Mouse (Mus musculus): ENCODE measurements around the gene Fitm2. TPM values are rescaled to one million over a fixed set of nuclear protein-coding genes. Genes with fewer than 3 reads are reported as not detected.

Fitm2 gene
- polyA plus RNA-seq, 1 experiment from 2014 or later: 9.3 TPM

GRCm38 (mm10) chr2:163443543-163443942 lies 28.9 kb downstream of the Fitm2 start:
- Histone ChIP-seq H3K27me3 (ENCODE audit: control insufficient read depth, insufficient read depth, low read length) (peaks cover 6% of the 10 kb centered on the region), H3K9ac (ENCODE audit: low read depth, low read length) (no peak overlapping the region), H3K9me3 (ENCODE audit: control insufficient read depth, low read length) (no peaks in the 10 kb centered on the region), H3K27ac (ENCODE audit: low read depth, low read length) (no peak overlapping the region), H3K4me1 (ENCODE audit: control insufficient read depth, insufficient read depth, low read length) (0 out of 2 replicates have a peak, but pooled peaks cover under 1% of the 10 kb centered on the region), H3K4me2 (replicated peaks; ENCODE audit: low read depth, low read length) (no peak overlapping the region), H3K4me3 (ENCODE audit: low read length) (no peak overlapping the region), H3K36me3 (ENCODE audit: control insufficient read depth, insufficient read depth, low read length) (no peaks in the 10 kb centered on the region)
- ATAC-seq (ENCODE audit: low FRiP score, low TSS enrichment): no peak
- WGBS: 64% methylated on average over 6 of the region's 6 CpGs

GRCm38 (mm10) chr2:163439488-163439887 lies 32.9 kb downstream of the Fitm2 start:
- 75% methylated on average over 1 of the region's 1 CpGs for WGBS
- Histone ChIP-seq H3K4me1 (ENCODE audit: control insufficient read depth, insufficient read depth, low read length) (0 out of 2 replicates have a peak, but pooled peaks cover 6% of the 10 kb centered on the region), H3K36me3 (ENCODE audit: control insufficient read depth, insufficient read depth, low read length) (no peaks in the 10 kb centered on the region), H3K4me3 (ENCODE audit: low read length) (no peak overlapping the region), H3K27me3 (ENCODE audit: control insufficient read depth, insufficient read depth, low read length) (peaks cover 11% of the 10 kb centered on the region), H3K9ac (ENCODE audit: low read depth, low read length) (no peak overlapping the region), H3K9me3 (ENCODE audit: control insufficient read depth, low read length) (no peaks in the 10 kb centered on the region), H3K27ac (ENCODE audit: low read depth, low read length) (no peak overlapping the region), H3K4me2 (replicated peaks; ENCODE audit: low read depth, low read length) (no peak overlapping the region)
- no peak for ATAC-seq (ENCODE audit: low FRiP score, low TSS enrichment)

GRCm38 (mm10) chr2:163438619-163439451 lies 33.6 kb downstream of the Fitm2 start:
- no peaks in the 10 kb centered on the region for H3K9me3 ChIP-seq (ENCODE audit: control insufficient read depth, low read length)
- H3K36me3 ChIP-seq (ENCODE audit: control insufficient read depth, insufficient read depth, low read length): no peaks in the 10 kb centered on the region
- 3% methylated on average over 30 of the region's 30 CpGs for WGBS
- H3K9ac ChIP-seq (ENCODE audit: low read depth, low read length): no peak overlapping the region
- H3K27me3 ChIP-seq (ENCODE audit: control insufficient read depth, insufficient read depth, low read length): peaks cover 11% of the 10 kb centered on the region
- ATAC-seq (ENCODE audit: low FRiP score, low TSS enrichment): peak; percentile 57; the same call in 1 of the 2 replicates
- no peak overlapping the region for H3K27ac ChIP-seq (ENCODE audit: low read depth, low read length)
- 0 out of 2 replicates have a peak, but pooled peaks cover 6% of the 10 kb centered on the region for H3K4me1 ChIP-seq (ENCODE audit: control insufficient read depth, insufficient read depth, low read length)
- peak overlapping the region; percentile 36 for H3K4me3 ChIP-seq (ENCODE audit: low read length)
- peak overlapping the region; percentile 46 for H3K4me2 ChIP-seq (replicated peaks; ENCODE audit: low read depth, low read length)

GRCm38 (mm10) chr2:163438246-163438618 lies 34.2 kb downstream of the Fitm2 start, which contains the start of gene Gdap1l1:
TSS of gene Gdap1l1 (plus strand) at chr2:163438476.
- H3K27ac ChIP-seq (ENCODE audit: low read depth, low read length): no peak within 1 kb of the TSS
- ATAC-seq (ENCODE audit: low FRiP score, low TSS enrichment): no peak
- peak within 1 kb of the TSS; percentile 46 for H3K4me2 ChIP-seq (replicated peaks; ENCODE audit: low read depth, low read length)
- 0 out of 2 replicates have a peak, but pooled peaks cover 6% of the 10 kb centered on the region for H3K4me1 ChIP-seq (ENCODE audit: control insufficient read depth, insufficient read depth, low read length)
- 1% methylated on average over 12 of the region's 18 CpGs for WGBS
- peak within 1 kb of the TSS; percentile 36 for H3K4me3 ChIP-seq (ENCODE audit: low read length)
- H3K36me3 ChIP-seq (ENCODE audit: control insufficient read depth, insufficient read depth, low read length): no peaks in the 10 kb centered on the region
- H3K9me3 ChIP-seq (ENCODE audit: control insufficient read depth, low read length): no peaks in the 10 kb centered on the region
- peaks cover 11% of the 10 kb centered on the region for H3K27me3 ChIP-seq (ENCODE audit: control insufficient read depth, insufficient read depth, low read length)
- H3K9ac ChIP-seq (ENCODE audit: low read depth, low read length): no peak within 1 kb of the TSS

GRCm38 (mm10) chr2:163437800-163438199 lies 34.6 kb downstream of the Fitm2 start:
- H3K9ac ChIP-seq (ENCODE audit: low read depth, low read length): no peak overlapping the region
- H3K36me3 ChIP-seq (ENCODE audit: control insufficient read depth, insufficient read depth, low read length): no peaks in the 10 kb centered on the region
- ATAC-seq (ENCODE audit: low FRiP score, low TSS enrichment): no peak
- H3K4me1 ChIP-seq (ENCODE audit: control insufficient read depth, insufficient read depth, low read length): 0 out of 2 replicates have a peak, but pooled peaks cover 6% of the 10 kb centered on the region
- WGBS: 42% methylated on average over 4 of the region's 4 CpGs
- H3K4me3 ChIP-seq (ENCODE audit: low read length): no peak overlapping the region
- no peaks in the 10 kb centered on the region for H3K9me3 ChIP-seq (ENCODE audit: control insufficient read depth, low read length)
- H3K27ac ChIP-seq (ENCODE audit: low read depth, low read length): no peak overlapping the region
- H3K27me3 ChIP-seq (ENCODE audit: control insufficient read depth, insufficient read depth, low read length): peaks cover 11% of the 10 kb centered on the region
- H3K4me2 ChIP-seq (replicated peaks; ENCODE audit: low read depth, low read length): no peak overlapping the region

GRCm38 (mm10) chr2:163433971-163434370 lies 38.5 kb downstream of the Fitm2 start:
- H3K4me3 ChIP-seq (ENCODE audit: low read length): no peak overlapping the region
- no peak overlapping the region for H3K9ac ChIP-seq (ENCODE audit: low read depth, low read length)
- ATAC-seq (ENCODE audit: low FRiP score, low TSS enrichment): no peak
- WGBS: 30% methylated on average over 4 of the region's 4 CpGs
- no peaks in the 10 kb centered on the region for H3K36me3 ChIP-seq (ENCODE audit: control insufficient read depth, insufficient read depth, low read length)
- H3K27ac ChIP-seq (ENCODE audit: low read depth, low read length): no peak overlapping the region
- H3K9me3 ChIP-seq (ENCODE audit: control insufficient read depth, low read length): no peaks in the 10 kb centered on the region
- H3K4me1 ChIP-seq (ENCODE audit: control insufficient read depth, insufficient read depth, low read length): 0 out of 2 replicates have a peak, but pooled peaks cover 6% of the 10 kb centered on the region
- H3K4me2 ChIP-seq (replicated peaks; ENCODE audit: low read depth, low read length): no peak overlapping the region
- peaks cover 9% of the 10 kb centered on the region for H3K27me3 ChIP-seq (ENCODE audit: control insufficient read depth, insufficient read depth, low read length)

- Histone ChIP-seq H3K27me3 (ENCODE audit: control insufficient read depth, insufficient read depth, low read length) (no peaks in the 10 kb centered on the region), H3K9me3 (ENCODE audit: control insufficient read depth, low read length) (no peaks in the 10 kb centered on the region), H3K36me3 (ENCODE audit: control insufficient read depth, insufficient read depth, low read length) (no peaks in the 10 kb centered on the region), H3K4me1 (ENCODE audit: control insufficient read depth, insufficient read depth, low read length) (no peaks in the 10 kb centered on the region), H3K4me2 (replicated peaks; ENCODE audit: low read depth, low read length) (no peak overlapping the region), H3K9ac (ENCODE audit: low read depth, low read length) (no peak overlapping the region), H3K27ac (ENCODE audit: low read depth, low read length) (no peak overlapping the region), H3K4me3 (ENCODE audit: low read length) (no peak overlapping the region)
- WGBS: 79% methylated on average over 9 of the region's 9 CpGs
- no peak for ATAC-seq (ENCODE audit: low FRiP score, low TSS enrichment)
These were observed 41.1 kb downstream of the Fitm2 start for GRCm38 (mm10) chr2:163431289-163431688.

GRCm38 (mm10) chr2:163428346-163429011 lies 44.0 kb downstream of the Fitm2 start:
- Histone ChIP-seq H3K27me3 (ENCODE audit: control insufficient read depth, insufficient read depth, low read length) (no peaks in the 10 kb centered on the region), H3K4me3 (ENCODE audit: low read length) (no peak overlapping the region), H3K27ac (ENCODE audit: low read depth, low read length) (no peak overlapping the region), H3K4me2 (replicated peaks; ENCODE audit: low read depth, low read length) (no peak overlapping the region), H3K36me3 (ENCODE audit: control insufficient read depth, insufficient read depth, low read length) (no peaks in the 10 kb centered on the region), H3K9ac (ENCODE audit: low read depth, low read length) (no peak overlapping the region), H3K4me1 (ENCODE audit: control insufficient read depth, insufficient read depth, low read length) (no peaks in the 10 kb centered on the region), H3K9me3 (ENCODE audit: control insufficient read depth, low read length) (no peaks in the 10 kb centered on the region)
- WGBS: 34% methylated on average over 4 of the region's 4 CpGs
- no peak for ATAC-seq (ENCODE audit: low FRiP score, low TSS enrichment)

GRCm38 (mm10) chr2:163424597-163424996 lies 47.8 kb downstream of the Fitm2 start, which contains the start of gene Oser1:
TSS of gene Oser1 (minus strand) at chr2:163424697.
- ATAC-seq (ENCODE audit: low FRiP score, low TSS enrichment): no peak
- no peaks in the 10 kb centered on the region for H3K9me3 ChIP-seq (ENCODE audit: control insufficient read depth, low read length)
- no peaks in the 10 kb centered on the region for H3K36me3 ChIP-seq (ENCODE audit: control insufficient read depth, insufficient read depth, low read length)
- H3K4me3 ChIP-seq (ENCODE audit: low read length): no peak within 1 kb of the TSS
- H3K27ac ChIP-seq (ENCODE audit: low read depth, low read length): no peak within 1 kb of the TSS
- no peak within 1 kb of the TSS for H3K4me2 ChIP-seq (replicated peaks; ENCODE audit: low read depth, low read length)
- no peaks in the 10 kb centered on the region for H3K27me3 ChIP-seq (ENCODE audit: control insufficient read depth, insufficient read depth, low read length)
- H3K9ac ChIP-seq (ENCODE audit: low read depth, low read length): no peak within 1 kb of the TSS
- H3K4me1 ChIP-seq (ENCODE audit: control insufficient read depth, insufficient read depth, low read length): peaks cover 3% of the 10 kb centered on the region; the same call in 1 of the 2 replicates
- 82% methylated on average over 6 of the region's 6 CpGs for WGBS
